ENCODE assay signal across 12 mouse cellular contexts in the genomic region with DNA sequence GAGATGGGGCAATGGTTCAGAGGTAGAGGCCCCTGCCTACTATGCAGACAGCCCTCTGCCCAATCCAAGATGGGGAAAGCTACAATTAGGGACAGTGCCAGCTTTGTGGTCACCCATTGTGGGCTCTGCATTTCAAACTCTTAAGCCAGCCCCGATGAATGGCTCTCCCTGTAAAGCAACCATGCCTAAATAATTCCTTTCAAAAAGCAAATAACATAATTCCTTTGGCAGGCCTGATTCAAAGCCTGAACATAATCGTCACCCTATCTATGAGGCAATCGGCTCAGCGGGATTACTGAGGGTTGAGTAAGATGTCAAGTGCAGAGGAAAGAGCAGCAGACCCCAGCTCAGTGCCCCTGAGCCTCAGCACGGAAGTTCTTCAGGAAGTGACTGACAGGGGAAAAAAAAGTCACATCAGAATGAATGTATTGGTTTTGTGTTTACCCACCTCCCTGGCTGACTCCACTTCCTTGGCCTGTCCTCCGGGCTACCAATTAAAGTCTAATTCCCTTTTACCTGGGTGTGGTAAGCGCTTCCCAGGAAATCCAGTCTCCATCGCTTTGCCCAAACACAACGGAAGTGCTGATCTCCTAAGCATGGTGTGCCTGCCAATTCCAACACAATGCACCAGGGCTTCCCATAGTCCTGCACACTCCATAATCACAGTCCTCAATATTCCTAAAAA. TPM values are rescaled to one million over a fixed set of nuclear protein-coding genes. Genes with fewer than 3 reads are reported as not detected.
DNase-seq lines count a peak whose midpoint lies in the region; ATAC-seq and TF ChIP-seq lines count a peak whose summit lies in the region.
"Had no signal": no experiment of that assay in that cellular context is flagged by ENCODE, and none has a peak within 500 bp of the region (broad histone marks: within the 10 kb centered on the region; RNA-seq: fewer than 3 reads in every experiment).

No protein-coding gene starts in this region.

- no peaks in the 10 kb centered on the region for H3K9me3 ChIP-seq in lung, postnatal 0 days (ENCODE audit: low read length)
- H3K9me3 ChIP-seq in forebrain, embryonic 12.5 days: no peaks in the 10 kb centered on the region
- H3K9me3 ChIP-seq in liver, embryonic 15.5 days (replicated peaks): no peaks in the 10 kb centered on the region
- H3K9me3 ChIP-seq: G1E; liver, embryonic 13.5 days; neural tube, embryonic 12.5 days had no signal

- H3K9ac ChIP-seq in lung, postnatal 0 days (replicated peaks; ENCODE audit: low read depth): no peak overlapping the region
- H3K9ac ChIP-seq in forebrain, embryonic 12.5 days: no peak overlapping the region
- H3K9ac ChIP-seq in liver, embryonic 15.5 days: no peak overlapping the region
- H3K9ac ChIP-seq: liver, embryonic 13.5 days; neural tube, embryonic 12.5 days had no signal

- no peak overlapping the region for H3K4me3 ChIP-seq in lung, postnatal 0 days (ENCODE audit: low read depth, low read length)
- no peak overlapping the region for H3K4me3 ChIP-seq in forebrain, embryonic 12.5 days (replicated peaks)
- H3K4me3 ChIP-seq in liver, embryonic 15.5 days (replicated peaks): no peak overlapping the region
- H3K4me3 ChIP-seq: liver, embryonic 13.5 days; neural tube, embryonic 12.5 days had no signal

- no peak for TF ChIP-seq CTCF in lung, postnatal 0 days (IDR thresholded peaks at IDR 0.05)

- TF ChIP-seq EP300 in lung, postnatal 0 days (IDR thresholded peaks at IDR 0.05): peak; percentile 50

- 0 out of 2 replicates have a peak, but pooled peaks cover 11% of the 10 kb centered on the region for H3K36me3 ChIP-seq in lung, postnatal 0 days (ENCODE audit: insufficient read depth, low read length)
- H3K36me3 ChIP-seq in forebrain, embryonic 12.5 days (replicated peaks): peaks cover 39% of the 10 kb centered on the region
- peaks cover 25% of the 10 kb centered on the region for H3K36me3 ChIP-seq in liver, embryonic 15.5 days (replicated peaks)
- H3K36me3 ChIP-seq: G1E had no signal

- peak; percentile 81 for ATAC-seq in lung, postnatal 0 days
- ATAC-seq in forebrain, embryonic 12.5 days (ENCODE audit: low FRiP score): peak; percentile 46; the same call in 1 of the 2 replicates
- ATAC-seq in liver, embryonic 15.5 days (ENCODE audit: insufficient read depth): no peak

- H3K4me1 ChIP-seq in lung, postnatal 0 days (ENCODE audit: insufficient read depth, low read depth, low read length): peaks cover 3% of the 10 kb centered on the region; the same call in 1 of the 2 replicates
- H3K4me1 ChIP-seq in forebrain, embryonic 12.5 days: peaks cover 11% of the 10 kb centered on the region
- peaks cover 37% of the 10 kb centered on the region for H3K4me1 ChIP-seq in liver, embryonic 15.5 days (replicated peaks)
- H3K4me1 ChIP-seq: neural tube, embryonic 12.5 days had no signal

- H3K27me3 ChIP-seq in lung, postnatal 0 days (replicated peaks; ENCODE audit: insufficient read depth, low read length): no peaks in the 10 kb centered on the region
- no peaks in the 10 kb centered on the region for H3K27me3 ChIP-seq in forebrain, embryonic 12.5 days
- H3K27me3 ChIP-seq in liver, embryonic 15.5 days: no peaks in the 10 kb centered on the region
- H3K27me3 ChIP-seq: liver, embryonic 13.5 days; neural tube, embryonic 12.5 days had no signal

- no peak overlapping the region for H3K27ac ChIP-seq in lung, postnatal 0 days (ENCODE audit: low read length)
- no peak overlapping the region for H3K27ac ChIP-seq in forebrain, embryonic 12.5 days
- H3K27ac ChIP-seq in liver, embryonic 15.5 days (replicated peaks): 0 out of 2 replicates have a peak overlapping the region, but pooled peaks have one; percentile 3
- H3K27ac ChIP-seq: liver, embryonic 13.5 days; neural tube, embryonic 12.5 days had no signal

- peak; percentile 61 for DNase-seq in lung, postnatal 0 days (ENCODE audit: low spot score)
- DNase-seq in lung, postnatal 4 days: no peak
- DNase-seq in retina, postnatal 1 day: peak; percentile 79
- no peak for DNase-seq in frontal cortex, postnatal 14 days (ENCODE audit: low spot score in 2 of 2)
- DNase-seq in heart, postnatal 4 days: no peak
- DNase-seq: gastrocnemius, postnatal 10 days; layer of hippocampus, adult 9-11 months; liver, embryonic 13.5 days had no signal

- no peak overlapping the region for H3K4me2 ChIP-seq in lung, postnatal 0 days (replicated peaks; ENCODE audit: low read depth, low read length)
- no peak overlapping the region for H3K4me2 ChIP-seq in forebrain, embryonic 12.5 days
- no peak overlapping the region for H3K4me2 ChIP-seq in liver, embryonic 15.5 days
- H3K4me2 ChIP-seq: liver, embryonic 13.5 days; neural tube, embryonic 12.5 days had no signal

- 41% methylated on average over 9 of the region's 9 CpGs for WGBS in lung, postnatal 0 days
- 38% methylated on average over 9 of the region's 9 CpGs for WGBS in forebrain, embryonic 12.5 days
- 24% methylated on average over 9 of the region's 9 CpGs for WGBS in liver, embryonic 15.5 days (ENCODE audit: insufficient replicate concordance)

RNA-seq across cellular contexts. Expression of a gene that starts 19.1 kb away (rescaled TPM):
- 27.1 and 31.1 TPM in 2 replicates for polyA plus RNA-seq in lung, postnatal 0 days (2015; fragmentation: Nextera tagmentation; extraction: Ambion mirVana)
- 43.7 and 44.7 TPM in 2 replicates for polyA plus RNA-seq in forebrain, embryonic 12.5 days (2016; fragmentation: Nextera tagmentation; extraction: Ambion mirVana)
- polyA plus RNA-seq in liver, embryonic 15.5 days (2015; fragmentation: Nextera tagmentation; extraction: Ambion mirVana): 20.5 and 25.7 TPM in 2 replicates
- 100 to 1,000 TPM; 118 to 122 TPM for total RNA-seq in heart, postnatal 4 days (2021)

Comparison
In these comparisons a context has a peak if more than half of its experiments do, and no peak if none do; other contexts are left out.
1. DNase-seq: peak in lung, postnatal 0 days (single experiment) and retina, postnatal 1 day (single experiment); none in lung, postnatal 4 days (0 of 2), frontal cortex, postnatal 14 days (0 of 2) and heart, postnatal 4 days (single experiment).